Mouse (Mus musculus) embryonic facial prominence, embryonic 11.5 days (tissue): ENCODE data around the gene Ptprt. TPM values are rescaled to one million over a fixed set of nuclear protein-coding genes. Genes with fewer than 3 reads are reported as not detected.

Experiments used
- ATAC-seq: fragments of 200-750 bp; cut with Nextera tagmentation; replicated peaks from 2 replicates; pipeline ENCODE4 v1.8.0; 2017; ENCODE audit warnings: low read depth; ENCODE audit not compliant: insufficient number of reproducible peaks, low FRiP score, low TSS enrichment
- DNase-seq: peaks from one replicate; pipeline ENCODE4 v3.0.0-alpha.2; 2015; ENCODE audit warnings: low spot score
- H3K27ac ChIP-seq: fragments of 300-500 bp; sonication (generic); replicated peaks from 2 replicates; pipeline ENCODE4 v1.5.1; 2014; ENCODE audit warnings: mild to moderate bottlenecking, low read depth, low read length, control low read depth
- H3K27me3 ChIP-seq: fragments of 300-500 bp; sonication (generic); 2 replicates; pipeline ENCODE4 v1.6.1; 2014; ENCODE audit warnings: mild to moderate bottlenecking, low read length, moderate library complexity, mixed read lengths; ENCODE audit not compliant: control insufficient read depth, insufficient read depth
- H3K36me3 ChIP-seq: fragments of 300-500 bp; sonication (generic); replicated peaks from 2 replicates; pipeline ENCODE4 v1.6.1; 2014; ENCODE audit warnings: low read depth, mild to moderate bottlenecking, low read length, moderate library complexity, mixed read lengths; ENCODE audit not compliant: control insufficient read depth, insufficient read depth
- H3K4me1 ChIP-seq: fragments of 300-500 bp; sonication (generic); 2 replicates; pipeline ENCODE4 v1.6.1; 2014; ENCODE audit warnings: low read length, mixed read lengths; ENCODE audit not compliant: control insufficient read depth, insufficient read depth
- H3K4me2 ChIP-seq: fragments of 300-500 bp; sonication (generic); 2 replicates; pipeline ENCODE4 v1.6.1; 2014; ENCODE audit warnings: low read depth, mild to moderate bottlenecking, control low read depth, low read length, moderate library complexity
- H3K4me3 ChIP-seq: fragments of 300-500 bp; sonication (generic); 2 replicates; pipeline ENCODE4 v1.5.1; 2014; ENCODE audit warnings: low read depth, low read length, control low read depth
- H3K9ac ChIP-seq: fragments of 300-500 bp; sonication (generic); replicated peaks from 2 replicates; pipeline ENCODE4 v1.6.1; 2014; ENCODE audit warnings: mild to moderate bottlenecking, control low read depth, low read length
- H3K9me3 ChIP-seq: fragments of 300-500 bp; sonication (generic); replicated peaks from 2 replicates; pipeline ENCODE4 v1.6.1; 2016; ENCODE audit warnings: mild to moderate bottlenecking, low read length, inconsistent platforms, mixed read lengths; ENCODE audit not compliant: control insufficient read depth
- WGBS: fragments of 180-500 bp; shearing (Covaris S2); extraction: QIAGEN DNeasy Blood & Tissue Kit; methylation state at CpG from one replicate; pipeline ENCODE4 v1.1.7; 2014; 5-methylcytosine and 5-hydroxymethylcytosine counted together
- polyA plus RNA-seq: library from polyadenylated mRNA; unstranded; fragments of >200 nt; fragmentation: Nextera tagmentation; extraction: Ambion mirVana; gene quantifications from 2 replicates; pipeline ENCODE4 v1.2.1, GENCODE M21; 2014

Ptprt gene
- polyA plus RNA-seq, 1 experiment from 2014 or later: 1.00 TPM

- no peak overlapping the region for H3K9ac ChIP-seq
- no peaks in the 10 kb centered on the region for H3K4me1 ChIP-seq
- no peak overlapping the region for H3K4me3 ChIP-seq
- DNase-seq (no peak), ATAC-seq (no peak)
- H3K27ac ChIP-seq: no peak overlapping the region
- WGBS: 92% methylated on average over 4 of the region's 4 CpGs
- no peak overlapping the region for H3K4me2 ChIP-seq
- H3K27me3 ChIP-seq: no peaks in the 10 kb centered on the region
- H3K9me3 ChIP-seq: no peaks in the 10 kb centered on the region
- no peaks in the 10 kb centered on the region for H3K36me3 ChIP-seq
Observed at GRCm38 (mm10) chr2:162248296-162248695, 412.7 kb downstream of the Ptprt start.

DNA sequence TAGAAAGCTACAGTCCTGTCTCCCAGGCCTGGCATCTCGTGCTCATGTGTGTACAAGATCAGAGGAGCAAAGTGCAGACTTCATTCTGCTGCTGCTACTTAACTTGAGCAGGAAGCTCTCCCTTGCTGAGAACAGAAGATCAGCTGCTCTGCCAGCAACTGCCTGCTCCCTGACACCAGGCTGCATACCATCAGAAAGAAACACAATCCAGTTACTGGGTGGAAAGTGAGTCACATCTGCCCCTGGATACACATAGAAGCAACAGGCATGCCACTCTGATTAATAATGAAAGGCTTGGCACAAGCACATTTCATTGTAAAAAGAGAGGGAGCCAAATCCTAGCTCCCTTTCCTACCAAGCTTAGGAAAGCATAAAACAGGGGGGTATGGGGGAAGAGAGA, 438.5 kb downstream of the Ptprt start:
- Histone ChIP-seq H3K9me3 (no peaks in the 10 kb centered on the region), H3K27ac (no peak overlapping the region), H3K4me2 (no peak overlapping the region), H3K4me3 (no peak overlapping the region), H3K27me3 (no peaks in the 10 kb centered on the region), H3K36me3 (no peaks in the 10 kb centered on the region), H3K4me1 (no peaks in the 10 kb centered on the region), H3K9ac (no peak overlapping the region)
- WGBS: 62% methylated on average over 1 of the region's 1 CpGs
- DNase-seq: no peak
- no peak for ATAC-seq

DNA sequence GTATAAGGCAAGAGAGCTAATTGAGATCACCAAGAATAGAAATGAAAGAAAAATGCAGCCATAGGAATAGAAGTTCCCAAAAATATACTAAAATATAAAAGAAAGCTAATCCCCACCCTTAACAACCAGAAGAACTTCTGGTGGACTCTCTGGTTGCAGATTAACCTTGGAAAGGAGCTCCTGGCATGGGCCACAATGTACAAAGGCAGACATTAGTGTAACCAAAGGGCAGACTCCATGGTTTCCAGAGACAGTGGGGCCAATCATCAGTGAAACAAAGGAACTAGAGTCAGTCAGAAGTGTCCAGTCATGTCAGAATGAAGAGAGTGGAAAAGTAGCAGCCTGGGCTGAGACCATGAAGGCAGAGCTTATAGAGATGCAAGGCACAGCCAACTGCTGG, 440.4 kb downstream of the Ptprt start:
- Histone ChIP-seq H3K36me3 (no peaks in the 10 kb centered on the region), H3K27ac (no peak overlapping the region), H3K27me3 (no peaks in the 10 kb centered on the region), H3K4me1 (no peaks in the 10 kb centered on the region), H3K9ac (no peak overlapping the region), H3K4me2 (no peak overlapping the region), H3K4me3 (no peak overlapping the region), H3K9me3 (no peaks in the 10 kb centered on the region)
- DNase-seq: no peak
- no peak for ATAC-seq

DNA sequence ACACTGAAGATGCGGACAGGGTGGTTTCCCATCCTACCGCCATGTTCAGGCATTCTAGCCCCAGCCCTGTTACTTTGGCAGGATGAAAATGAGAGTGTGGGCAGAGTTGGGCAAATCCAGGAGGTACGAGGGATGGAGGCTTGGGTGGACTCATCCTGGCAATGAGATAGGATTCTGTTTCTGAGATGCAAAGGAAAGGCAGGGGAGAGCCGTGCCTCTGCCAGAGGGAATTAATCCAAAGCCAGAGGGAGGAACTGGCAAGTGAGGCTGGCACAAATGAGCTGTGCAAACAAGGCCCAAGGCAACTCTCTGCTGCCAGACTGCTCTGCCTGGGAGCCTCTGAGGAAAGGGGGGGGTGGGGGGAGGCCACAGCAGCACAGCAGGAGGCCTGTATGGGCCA, 441.4 kb downstream of the Ptprt start:
- ATAC-seq: no peak
- DNase-seq: no peak
- Histone ChIP-seq H3K9ac (no peak overlapping the region), H3K4me3 (no peak overlapping the region), H3K27me3 (no peaks in the 10 kb centered on the region), H3K4me1 (no peaks in the 10 kb centered on the region), H3K9me3 (no peaks in the 10 kb centered on the region), H3K36me3 (no peaks in the 10 kb centered on the region), H3K4me2 (no peak overlapping the region), H3K27ac (no peak overlapping the region)
- 92% methylated on average over 4 of the region's 4 CpGs for WGBS

DNA sequence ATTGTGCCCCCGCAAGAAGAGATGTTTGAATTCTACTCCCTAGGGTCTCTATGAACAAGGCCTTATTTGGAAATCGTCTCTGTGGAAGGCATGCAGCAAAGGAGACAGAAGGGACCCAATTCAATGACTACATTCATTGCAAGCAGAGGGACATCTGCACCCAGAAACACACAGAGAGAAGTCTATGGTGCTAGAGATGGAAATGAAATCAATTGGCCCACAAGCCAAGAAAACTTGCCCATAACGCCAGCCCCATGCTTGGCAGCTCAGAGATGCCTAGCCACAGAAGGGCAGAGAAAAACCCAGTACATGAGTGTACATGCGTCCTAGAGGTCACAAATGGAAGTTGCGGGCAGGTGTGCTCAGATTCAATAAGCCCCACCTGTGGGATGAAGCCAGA, 443.1 kb downstream of the Ptprt start:
- no peaks in the 10 kb centered on the region for H3K9me3 ChIP-seq
- H3K36me3 ChIP-seq: no peaks in the 10 kb centered on the region
- ATAC-seq (no peak), DNase-seq (no peak)
- H3K27me3 ChIP-seq: no peaks in the 10 kb centered on the region
- H3K27ac ChIP-seq: no peak overlapping the region
- 85% methylated on average over 5 of the region's 5 CpGs for WGBS
- no peak overlapping the region for H3K4me2 ChIP-seq
- no peak overlapping the region for H3K4me3 ChIP-seq
- H3K4me1 ChIP-seq: no peaks in the 10 kb centered on the region
- H3K9ac ChIP-seq: no peak overlapping the region

DNA sequence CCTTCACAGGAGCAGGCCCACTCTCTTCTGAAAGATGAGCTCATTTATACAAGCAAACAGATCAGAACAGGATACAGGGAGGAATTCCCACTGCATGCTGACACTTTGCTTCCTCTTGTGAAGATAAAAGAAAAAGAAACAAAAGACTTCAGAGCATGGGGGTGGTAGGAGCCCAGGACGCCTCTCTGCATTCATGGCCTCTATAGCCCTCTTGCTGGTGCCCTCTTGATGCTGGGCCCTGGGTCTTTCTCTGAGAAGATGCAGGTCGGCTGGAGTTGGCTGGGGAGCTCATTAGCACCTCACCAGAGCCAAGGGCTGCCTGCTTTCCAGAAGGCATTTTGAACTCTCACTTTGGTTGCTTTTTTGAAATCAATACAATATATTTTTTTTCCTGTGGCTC, 448.6 kb downstream of the Ptprt start:
- H3K27ac ChIP-seq: no peak overlapping the region
- no peaks in the 10 kb centered on the region for H3K36me3 ChIP-seq
- 16% methylated on average over 2 of the region's 2 CpGs for WGBS
- no peaks in the 10 kb centered on the region for H3K9me3 ChIP-seq
- H3K9ac ChIP-seq: no peak overlapping the region
- no peak for DNase-seq
- no peaks in the 10 kb centered on the region for H3K4me1 ChIP-seq
- ATAC-seq: no peak
- H3K4me3 ChIP-seq: no peak overlapping the region
- H3K4me2 ChIP-seq: no peak overlapping the region
- no peaks in the 10 kb centered on the region for H3K27me3 ChIP-seq

GRCm38 (mm10) chr2:162210564-162210963, 450.4 kb downstream of the Ptprt start:
- H3K4me2 ChIP-seq: no peak overlapping the region
- no peaks in the 10 kb centered on the region for H3K36me3 ChIP-seq
- H3K9ac ChIP-seq: no peak overlapping the region
- no peak overlapping the region for H3K4me3 ChIP-seq
- no peaks in the 10 kb centered on the region for H3K4me1 ChIP-seq
- 85% methylated on average over 6 of the region's 6 CpGs for WGBS
- no peaks in the 10 kb centered on the region for H3K9me3 ChIP-seq
- H3K27me3 ChIP-seq: no peaks in the 10 kb centered on the region
- ATAC-seq: no peak
- no peak for DNase-seq
- H3K27ac ChIP-seq: no peak overlapping the region

GRCm38 (mm10) chr2:162197316-162197715, 463.6 kb downstream of the Ptprt start:
- Histone ChIP-seq H3K9me3 (no peaks in the 10 kb centered on the region), H3K27me3 (no peaks in the 10 kb centered on the region), H3K4me2 (no peak overlapping the region), H3K4me1 (no peaks in the 10 kb centered on the region), H3K4me3 (no peak overlapping the region), H3K27ac (no peak overlapping the region), H3K9ac (no peak overlapping the region), H3K36me3 (no peaks in the 10 kb centered on the region)
- DNase-seq (peak; percentile 28), ATAC-seq (no peak)
- WGBS: 70% methylated on average over 5 of the region's 5 CpGs
